Mouse (Mus musculus) limb, embryonic 10.5 days (tissue): Measurements from ENCODE around the gene Ect2. TPM values are rescaled to one million over a fixed set of nuclear protein-coding genes. Genes with fewer than 3 reads are reported as not detected.

Experiments
- DNase-seq: peaks from one replicate; pipeline ENCODE4 v3.0.0-alpha.2; 2017; ENCODE audit warnings: low spot score
- H3K27ac ChIP-seq: fragments of 300-500 bp; sonication (generic); 2 replicates; pipeline ENCODE4 v1.5.1; 2016; ENCODE audit warnings: mild to moderate bottlenecking
- H3K27me3 ChIP-seq: fragments of 300-500 bp; sonication (generic); 2 replicates; pipeline ENCODE4 v1.6.1; 2016; ENCODE audit warnings: low read depth, mild to moderate bottlenecking; ENCODE audit not compliant: poor library complexity, severe bottlenecking
- H3K36me3 ChIP-seq: fragments of 300-500 bp; sonication (generic); 2 replicates; pipeline ENCODE4 v1.6.1; 2016; ENCODE audit warnings: mild to moderate bottlenecking, moderate library complexity
- H3K4me1 ChIP-seq: fragments of 300-500 bp; sonication (generic); 2 replicates; pipeline ENCODE4 v1.6.1; 2016
- H3K4me3 ChIP-seq: fragments of 300-500 bp; sonication (generic); 2 replicates; pipeline ENCODE4 v1.5.1; 2016; ENCODE audit warnings: mild to moderate bottlenecking, moderate library complexity
- H3K9me3 ChIP-seq: fragments of 300-500 bp; sonication (generic); replicated peaks from 2 replicates; pipeline ENCODE4 v1.6.1; 2016; ENCODE audit warnings: mild to moderate bottlenecking
- WGBS: fragments of 180-500 bp; shearing (Covaris S2); methylation state at CpG from one replicate; pipeline ENCODE4 v1.1.7; 2016; 5-methylcytosine and 5-hydroxymethylcytosine counted together
- polyA plus RNA-seq: library from polyadenylated mRNA; unstranded; fragments of >200 nt; fragmentation: Nextera tagmentation; extraction: Ambion mirVana; gene quantifications from 2 replicates; pipeline ENCODE4 v1.2.1, GENCODE M21; 2016

Gene Ect2
- polyA plus RNA-seq, 1 experiment from 2014 or later, result 80.2 TPM

DNA sequence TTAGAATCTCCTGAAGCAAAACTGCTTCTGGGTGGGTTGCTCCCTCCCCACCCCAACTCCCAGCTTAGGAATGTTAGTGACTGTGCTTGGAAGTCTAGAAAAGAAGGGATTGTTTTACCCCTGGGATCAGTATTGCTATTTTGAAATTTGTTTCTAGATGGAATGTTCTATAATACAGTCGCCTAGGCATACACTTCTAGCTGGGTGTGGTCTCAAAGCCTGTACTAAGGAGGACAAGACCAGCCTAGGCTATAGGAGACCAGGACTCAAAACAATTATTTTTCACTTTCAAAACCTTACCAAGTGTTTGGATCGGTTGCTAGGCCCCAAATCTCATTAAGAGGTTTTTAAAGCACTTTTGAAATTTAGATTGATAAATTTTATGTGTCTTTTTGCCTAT, 602 bp upstream of the Ect2 start:
- H3K36me3 ChIP-seq, result peaks cover 24% of the 10 kb centered on the region
- WGBS, result 77% methylated on average over 2 of the region's 2 CpGs
- peaks cover 22% of the 10 kb centered on the region for H3K4me1 ChIP-seq
- peak overlapping the region; percentile 96 for H3K27ac ChIP-seq
- peak overlapping the region; percentile 92 for H3K4me3 ChIP-seq
- no peaks in the 10 kb centered on the region for H3K9me3 ChIP-seq
- no peaks in the 10 kb centered on the region for H3K27me3 ChIP-seq
- no peak for DNase-seq

DNA sequence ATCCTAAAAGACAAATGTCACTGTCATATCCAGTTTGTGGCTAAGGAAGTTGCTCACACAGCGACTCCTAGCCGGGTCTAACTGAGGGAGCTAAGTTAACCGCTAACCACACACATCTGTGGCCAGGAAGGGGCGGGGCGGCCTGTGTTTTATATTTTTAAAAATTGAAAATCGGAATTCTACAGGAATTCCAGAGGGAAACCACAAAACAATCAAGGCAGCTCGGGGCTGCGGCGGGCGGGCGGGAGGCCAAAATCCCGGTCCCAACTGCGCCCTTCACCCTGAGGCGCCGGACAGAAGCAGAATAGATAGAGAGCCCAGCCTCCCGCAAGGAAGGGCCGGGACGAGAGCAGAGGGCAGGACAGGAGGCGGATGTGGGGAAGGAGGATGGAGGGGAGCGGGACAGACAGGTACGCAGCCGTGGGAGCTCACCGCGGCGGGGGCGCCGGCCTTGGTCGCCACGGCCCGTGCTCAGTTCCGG, 447 bp downstream of the Ect2 start:
- Histone ChIP-seq H3K4me1 (peaks cover 18% of the 10 kb centered on the region), H3K9me3 (no peaks in the 10 kb centered on the region), H3K36me3 (peaks cover 35% of the 10 kb centered on the region), H3K27me3 (no peaks in the 10 kb centered on the region), H3K27ac (peak overlapping the region; percentile 96), H3K4me3 (peak overlapping the region; percentile 92)
- DNase-seq, result no peak
- WGBS, result 0% methylated on average over 31 of the region's 31 CpGs

DNA sequence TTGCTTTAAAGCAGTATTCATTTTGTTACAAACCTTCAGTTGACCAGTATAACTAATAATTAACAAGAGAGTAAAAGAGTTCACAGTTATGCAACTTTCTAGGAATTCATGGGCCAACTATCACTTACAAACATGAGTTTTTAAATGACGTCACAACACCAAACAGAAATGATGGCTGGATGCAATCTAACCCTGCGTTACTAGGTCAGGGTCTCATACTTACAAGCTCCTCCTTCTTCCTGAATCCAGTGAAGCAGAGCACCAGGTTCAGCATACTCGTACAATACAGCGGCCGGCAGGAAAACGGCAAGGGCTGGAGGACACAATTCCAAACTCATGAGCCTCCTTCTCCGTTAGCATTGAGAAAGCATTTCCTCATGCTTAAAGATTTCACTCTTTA, 7.9 kb downstream of the Ect2 start:
- Histone ChIP-seq H3K9me3 (no peaks in the 10 kb centered on the region), H3K4me1 (no peaks in the 10 kb centered on the region), H3K36me3 (peaks cover 99% of the 10 kb centered on the region), H3K27ac (no peak overlapping the region), H3K4me3 (no peak overlapping the region), H3K27me3 (no peaks in the 10 kb centered on the region)
- WGBS, result 92% methylated on average over 7 of the region's 7 CpGs
- DNase-seq, result no peak

DNA sequence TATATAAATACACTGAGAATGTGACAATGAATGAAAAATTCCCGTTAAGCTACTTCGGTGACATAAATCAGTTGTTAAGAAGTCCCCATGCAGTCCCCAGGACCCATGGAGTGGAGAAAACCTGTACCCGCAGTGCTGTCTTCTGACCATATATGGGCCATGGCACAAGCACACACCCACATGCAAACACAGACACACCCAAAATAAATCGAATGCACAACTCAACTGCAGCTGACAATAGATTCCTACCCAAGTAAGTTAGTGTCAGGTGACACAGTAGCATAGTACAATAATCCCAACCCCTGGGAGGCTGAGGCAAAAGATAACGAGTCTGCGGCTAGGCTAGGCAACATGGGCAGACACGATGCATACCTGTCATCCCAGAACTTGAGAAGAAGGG, 10.1 kb downstream of the Ect2 start:
- peaks cover 98% of the 10 kb centered on the region for H3K36me3 ChIP-seq
- 95% methylated on average over 7 of the region's 7 CpGs for WGBS

DNA sequence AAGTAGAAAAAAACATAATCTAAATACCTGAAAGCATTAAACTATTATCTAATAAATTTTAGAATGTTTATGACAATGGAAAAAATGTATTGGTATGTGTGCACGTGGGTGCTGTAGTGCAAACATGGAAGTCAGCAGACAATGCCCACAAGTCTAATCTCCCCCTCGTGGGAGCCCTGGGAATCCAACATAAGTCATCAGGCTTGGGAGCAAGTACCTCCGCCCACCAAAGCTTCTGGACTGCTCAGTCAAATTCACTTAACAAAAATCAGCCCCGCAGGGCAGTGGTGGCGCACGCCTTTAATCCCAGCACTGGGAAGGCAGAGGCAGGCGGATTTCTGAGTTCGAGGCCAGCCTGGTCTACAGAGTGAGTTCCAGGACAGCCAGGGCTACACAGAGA, 13.6 kb downstream of the Ect2 start:
- Histone ChIP-seq H3K9me3 (no peaks in the 10 kb centered on the region), H3K4me1 (no peaks in the 10 kb centered on the region), H3K36me3 (peaks cover 97% of the 10 kb centered on the region), H3K4me3 (no peak overlapping the region), H3K27ac (no peak overlapping the region), H3K27me3 (no peaks in the 10 kb centered on the region)
- WGBS, result 89% methylated on average over 8 of the region's 8 CpGs
- DNase-seq, result no peak

More for the DNA sequence above, 10.1 kb downstream of the Ect2 start:
- Histone ChIP-seq H3K27ac (no peak overlapping the region), H3K9me3 (no peaks in the 10 kb centered on the region), H3K4me1 (no peaks in the 10 kb centered on the region), H3K4me3 (no peak overlapping the region), H3K27me3 (no peaks in the 10 kb centered on the region)
- no peak for DNase-seq

DNA sequence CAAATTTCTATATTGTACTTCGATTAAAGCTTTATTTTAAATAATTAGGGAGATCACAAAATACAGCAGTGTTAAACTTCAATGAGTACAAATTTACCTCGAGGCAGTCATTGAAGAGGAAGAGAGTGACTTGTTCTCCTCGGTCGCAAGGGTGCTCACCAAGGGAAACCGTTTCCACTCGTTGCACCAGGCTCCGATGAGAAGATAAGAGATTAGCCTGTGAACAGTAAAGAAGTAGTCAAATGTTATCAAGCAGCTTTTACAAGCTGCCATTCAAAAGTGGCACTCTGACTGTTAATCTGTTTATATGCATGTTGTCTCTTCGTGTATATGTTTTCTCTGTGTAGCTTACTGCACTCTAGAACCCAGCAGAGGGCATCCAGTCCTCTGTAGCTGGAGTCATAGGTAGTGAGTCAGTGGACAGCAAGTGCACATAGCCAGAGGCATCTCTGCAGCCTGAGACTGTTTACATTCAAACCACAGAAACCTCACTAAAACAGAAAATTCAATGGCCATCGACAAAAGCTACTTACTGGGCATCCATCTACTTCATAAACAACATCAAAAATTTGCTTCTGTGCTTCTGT, 31.7 kb downstream of the Ect2 start:
- no peaks in the 10 kb centered on the region for H3K4me1 ChIP-seq
- H3K9me3 ChIP-seq, result no peaks in the 10 kb centered on the region
- H3K27ac ChIP-seq, result no peak overlapping the region
- no peak overlapping the region for H3K4me3 ChIP-seq
- 96% methylated on average over 9 of the region's 9 CpGs for WGBS
- H3K27me3 ChIP-seq, result no peaks in the 10 kb centered on the region
- peaks cover 95% of the 10 kb centered on the region for H3K36me3 ChIP-seq
- DNase-seq, result no peak

DNA sequence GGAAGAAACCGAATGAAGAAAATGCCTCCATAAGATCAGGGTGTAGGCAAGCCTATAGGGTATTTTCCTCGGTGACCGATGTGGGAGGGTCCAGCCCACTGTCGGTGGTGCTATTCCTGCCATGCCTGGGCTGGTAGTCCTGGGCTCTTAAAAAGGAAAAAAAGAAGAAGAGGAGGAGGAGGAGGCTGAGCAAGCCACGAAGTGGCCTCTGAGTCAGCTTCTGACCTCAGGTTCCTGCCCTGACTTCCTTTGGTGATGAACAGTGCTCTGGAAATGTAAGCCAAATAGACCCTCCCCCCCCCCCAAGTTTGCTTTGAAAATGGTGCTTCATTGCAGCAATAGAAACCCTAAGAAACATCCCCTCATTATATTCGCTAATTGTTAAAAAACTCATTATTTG, 32.7 kb downstream of the Ect2 start:
- Histone ChIP-seq H3K4me1 (no peaks in the 10 kb centered on the region), H3K27ac (no peak overlapping the region), H3K27me3 (no peaks in the 10 kb centered on the region), H3K4me3 (no peak overlapping the region), H3K9me3 (no peaks in the 10 kb centered on the region), H3K36me3 (peaks cover 95% of the 10 kb centered on the region)
- DNase-seq, result no peak
- WGBS, result 91% methylated on average over 6 of the region's 6 CpGs

DNA sequence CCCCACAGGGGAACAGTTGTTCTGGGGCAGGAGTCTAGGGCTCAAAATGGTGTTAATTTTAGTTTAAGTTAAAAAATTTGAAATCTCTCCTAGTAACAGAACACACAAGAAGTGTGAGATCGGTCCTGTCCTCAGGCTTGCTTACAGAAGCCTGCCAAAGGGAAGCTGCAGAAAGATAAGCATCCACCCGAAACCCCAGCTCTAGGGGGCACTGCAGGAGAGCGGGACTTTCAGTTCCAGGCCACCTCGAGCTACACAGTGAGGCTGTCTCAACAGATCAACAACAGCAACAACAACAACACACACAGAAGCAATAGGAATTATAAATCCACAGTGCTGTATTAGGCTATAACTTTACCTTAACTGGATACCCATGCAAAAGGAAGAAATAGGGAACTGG, 35.5 kb downstream of the Ect2 start:
- H3K4me3 ChIP-seq, result no peak overlapping the region
- no peaks in the 10 kb centered on the region for H3K27me3 ChIP-seq
- 93% methylated on average over 4 of the region's 4 CpGs for WGBS
- peaks cover 90% of the 10 kb centered on the region for H3K36me3 ChIP-seq
- H3K9me3 ChIP-seq, result no peaks in the 10 kb centered on the region
- no peaks in the 10 kb centered on the region for H3K4me1 ChIP-seq
- H3K27ac ChIP-seq, result no peak overlapping the region
- no peak for DNase-seq

DNA sequence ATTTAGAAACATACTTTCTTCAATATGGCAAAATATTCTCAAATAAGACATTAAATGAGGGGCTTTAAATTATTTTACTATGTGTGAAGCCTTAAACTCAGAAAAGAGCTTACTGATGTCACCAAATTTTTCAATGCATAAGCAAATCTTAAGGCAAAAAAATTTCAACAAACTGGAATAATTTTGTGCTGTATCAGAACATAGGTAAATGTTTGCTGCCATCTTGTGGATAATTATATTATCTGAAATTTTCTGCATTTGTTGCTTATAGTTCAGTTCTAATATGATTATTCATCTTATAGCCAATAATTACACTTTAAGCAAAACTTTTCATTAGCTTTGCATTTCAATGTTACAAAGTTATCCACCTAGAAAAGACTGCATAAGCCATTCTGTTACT, 42.8 kb downstream of the Ect2 start:
- Histone ChIP-seq H3K4me3 (no peak overlapping the region), H3K27me3 (no peaks in the 10 kb centered on the region), H3K36me3 (peaks cover 86% of the 10 kb centered on the region), H3K9me3 (no peaks in the 10 kb centered on the region), H3K27ac (no peak overlapping the region), H3K4me1 (no peaks in the 10 kb centered on the region)
- DNase-seq, result no peak

DNA sequence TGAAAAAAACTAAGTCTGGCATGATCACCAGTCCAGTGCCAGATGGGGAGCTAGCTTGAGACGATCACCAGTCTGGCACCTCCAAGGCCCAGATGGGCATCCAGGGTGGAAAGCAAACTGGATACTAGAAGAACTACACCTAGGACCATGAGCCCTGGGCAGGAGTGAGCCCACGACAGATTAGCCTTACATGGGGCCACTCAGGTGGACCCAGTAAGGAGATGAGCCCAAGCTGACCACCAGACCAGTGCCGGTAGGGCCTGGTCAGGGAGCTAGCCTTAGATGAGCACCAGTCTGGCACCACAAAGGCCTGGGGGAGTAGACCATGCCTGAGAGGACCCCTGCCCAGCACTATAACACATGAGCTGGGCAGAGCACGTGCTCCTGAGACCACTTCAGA, 44.6 kb downstream of the Ect2 start:
- H3K27me3 ChIP-seq, result no peaks in the 10 kb centered on the region
- WGBS, result 89% methylated on average over 4 of the region's 4 CpGs
- H3K4me3 ChIP-seq, result no peak overlapping the region
- no peak overlapping the region for H3K27ac ChIP-seq
- H3K36me3 ChIP-seq, result peaks cover 84% of the 10 kb centered on the region
- no peaks in the 10 kb centered on the region for H3K4me1 ChIP-seq
- H3K9me3 ChIP-seq, result no peaks in the 10 kb centered on the region
- DNase-seq, result no peak

DNA sequence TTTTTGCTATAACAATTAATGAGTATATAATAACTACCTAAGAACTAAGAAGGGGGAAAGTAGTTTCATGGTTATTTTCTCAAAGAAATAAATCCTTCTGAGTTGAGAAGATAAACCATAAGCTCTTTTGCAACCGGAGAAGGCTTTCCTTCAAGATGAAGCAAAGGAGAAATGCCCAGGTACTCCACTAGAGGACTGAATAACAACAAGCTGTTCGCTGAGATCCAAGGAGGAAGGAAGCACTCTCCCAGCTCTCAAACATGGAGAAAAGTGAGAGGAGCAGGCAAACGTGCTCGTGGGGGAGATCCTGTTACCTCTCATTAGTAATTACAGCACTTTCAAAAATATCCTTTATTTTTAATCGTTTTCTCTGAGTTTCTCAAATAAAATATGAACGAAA, 46.5 kb downstream of the Ect2 start:
- 88% methylated on average over 6 of the region's 6 CpGs for WGBS
- no peaks in the 10 kb centered on the region for H3K9me3 ChIP-seq
- no peak for DNase-seq
- no peaks in the 10 kb centered on the region for H3K4me1 ChIP-seq
- H3K27me3 ChIP-seq, result no peaks in the 10 kb centered on the region
- H3K4me3 ChIP-seq, result no peak overlapping the region
- peaks cover 90% of the 10 kb centered on the region for H3K36me3 ChIP-seq
- no peak overlapping the region for H3K27ac ChIP-seq

DNA sequence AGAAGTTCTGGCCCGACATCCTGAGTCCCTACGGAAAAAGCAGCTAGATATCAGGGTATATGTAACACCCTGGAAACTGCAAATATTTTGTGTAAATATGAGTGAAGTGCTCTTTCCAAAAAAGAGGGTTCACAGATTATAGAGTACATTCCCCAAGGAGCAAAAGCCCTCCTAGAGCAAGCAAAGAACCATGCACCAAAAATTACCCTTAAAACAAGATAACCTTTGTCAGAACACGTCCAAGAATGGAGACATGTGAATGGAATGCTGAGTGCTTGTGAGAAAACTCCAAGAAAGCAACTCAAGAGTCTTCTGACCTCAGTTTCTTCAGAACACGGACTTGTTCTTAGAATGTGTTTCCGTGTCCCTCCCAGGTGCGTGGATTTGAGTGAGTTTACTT, 50.7 kb downstream of the Ect2 start:
- H3K27ac ChIP-seq, result no peak overlapping the region
- no peaks in the 10 kb centered on the region for H3K27me3 ChIP-seq
- no peak for DNase-seq
- no peak overlapping the region for H3K4me3 ChIP-seq
- WGBS, result 94% methylated on average over 6 of the region's 6 CpGs
- no peaks in the 10 kb centered on the region for H3K4me1 ChIP-seq
- H3K36me3 ChIP-seq, result peaks cover 96% of the 10 kb centered on the region
- H3K9me3 ChIP-seq, result no peaks in the 10 kb centered on the region

DNA sequence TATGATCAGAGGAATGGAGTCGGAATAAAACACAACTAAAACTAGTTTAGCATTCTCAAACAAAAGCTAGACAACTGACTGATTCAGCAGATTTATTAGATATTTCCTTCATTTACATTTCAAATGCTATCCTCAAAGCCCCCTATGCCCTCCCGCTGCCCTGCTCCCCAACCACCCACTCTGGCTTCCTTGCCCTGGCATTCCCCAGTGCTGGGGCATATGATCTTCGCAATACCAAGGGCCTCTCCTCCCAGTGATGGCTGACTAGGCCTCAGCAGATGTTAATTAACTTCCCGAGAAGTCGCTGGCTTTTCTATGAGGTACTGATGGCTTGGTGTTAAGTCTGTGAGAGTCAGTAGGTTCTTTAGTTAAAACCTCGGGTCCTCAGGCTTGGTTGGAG, 55.0 kb downstream of the Ect2 start:
- 96% methylated on average over 6 of the region's 6 CpGs for WGBS
- no peak overlapping the region for H3K4me3 ChIP-seq
- no peak overlapping the region for H3K27ac ChIP-seq
- no peaks in the 10 kb centered on the region for H3K27me3 ChIP-seq
- peaks cover 95% of the 10 kb centered on the region for H3K36me3 ChIP-seq
- no peaks in the 10 kb centered on the region for H3K9me3 ChIP-seq
- no peak for DNase-seq
- H3K4me1 ChIP-seq, result no peaks in the 10 kb centered on the region

DNA sequence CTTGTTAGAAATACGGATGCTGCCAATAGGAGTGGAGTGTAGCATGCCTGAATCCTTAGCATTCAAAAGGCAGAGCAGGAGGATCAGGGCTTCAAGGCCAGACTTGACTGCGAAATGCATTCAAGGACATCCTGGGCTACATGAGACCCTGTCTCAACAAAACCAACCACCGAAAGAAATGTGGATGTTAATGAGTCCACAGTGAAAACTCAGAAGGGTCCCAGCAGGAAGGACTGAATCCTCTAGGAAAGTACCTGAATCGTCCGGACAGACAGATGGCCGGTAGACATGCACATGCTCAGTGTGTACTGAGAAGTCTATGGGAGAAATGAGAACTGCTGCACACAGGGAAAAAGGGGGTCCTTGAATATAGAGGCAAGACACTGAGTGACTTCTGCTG, 67.5 kb downstream of the Ect2 start:
- DNase-seq, result no peak
- H3K4me1 ChIP-seq, result no peaks in the 10 kb centered on the region
- H3K36me3 ChIP-seq, result peaks cover 57% of the 10 kb centered on the region
- no peaks in the 10 kb centered on the region for H3K27me3 ChIP-seq
- H3K27ac ChIP-seq, result no peak overlapping the region
- no peaks in the 10 kb centered on the region for H3K9me3 ChIP-seq
- 98% methylated on average over 6 of the region's 6 CpGs for WGBS
- H3K4me3 ChIP-seq, result no peak overlapping the region
